Mouse (Mus musculus): ENCODE measurements around the gene Rsph1.

The Rsph1 gene

GRCm38 (mm10) chr17:31207771-31208334 is 69.3 kb downstream of the Rsph1 start, which contains the start of gene Ubash3a:
TSS of gene Ubash3a (plus strand) at chr17:31207873.
- DNase-seq (ENCODE audit: low spot score in 2 of 2) = peak; percentile 50 to 51

Data from spleen, postnatal 36 days (tissue).